Mouse (Mus musculus): ENCODE measurements around the gene Exoc6b. TPM values are rescaled to one million over a fixed set of nuclear protein-coding genes. Genes with fewer than 3 reads are reported as not detected.

Gene Exoc6b
- total RNA-seq, 1 experiment, result 19.8 TPM

- Histone ChIP-seq H3K36me3 (ENCODE audit: control insufficient read depth, insufficient read depth, low read length, poor library complexity, severe bottlenecking) (no peaks in the 10 kb centered on the region), H3K9me3 (ENCODE audit: control insufficient read depth, insufficient read depth, low read depth, low read length) (no peaks in the 10 kb centered on the region), H3K9ac (ENCODE audit: insufficient read depth, low read depth, low read length, poor library complexity, severe bottlenecking) (no peak overlapping the region), H3K27ac (ENCODE audit: insufficient read depth, low read depth, low read length, poor library complexity, severe bottlenecking) (no peak overlapping the region), H3K4me3 (ENCODE audit: insufficient read depth in 1 of 2, low read depth in 1 of 2, low read length in 2 of 2, poor library complexity in 1 of 2, severe bottlenecking in 1 of 2) (no peak overlapping the region), H3K4me1 (ENCODE audit: control insufficient read depth in 2 of 2, insufficient read depth in 2 of 2, low read length in 2 of 2, poor library complexity in 1 of 2) (no peaks in the 10 kb centered on the region)
- in situ Hi-C loops (cut with MboI; ENCODE audit: low sequenced_read_pairs in 2 of 2, unreplicated experiment in 2 of 2), result no loop called here
- TF ChIP-seq ZNF384 (IDR thresholded peaks at IDR 0.05; ENCODE audit: low read depth, low read length) (no peak), MAFK (IDR thresholded peaks at IDR 0.05; ENCODE audit: insufficient read depth, low read depth, low read length) (no peak), CHD2 (IDR thresholded peaks at IDR 0.05; ENCODE audit: low read depth, low read length) (no peak), HCFC1 (IDR thresholded peaks at IDR 0.05; ENCODE audit: borderline replicate concordance, insufficient read depth, low read length) (no peak), ZC3H11A (IDR thresholded peaks at IDR 0.05; ENCODE audit: borderline replicate concordance, low read depth, low read length) (no peak)
- no peak for DNase-seq (ENCODE audit: low read depth, low spot score)
Measured at GRCm38 (mm10) chr6:84699579-84699978, 369.7 kb downstream of the Exoc6b start.

- TF ChIP-seq MAFK (IDR thresholded peaks at IDR 0.05; ENCODE audit: insufficient read depth, low read depth, low read length) (no peak), ZC3H11A (IDR thresholded peaks at IDR 0.05; ENCODE audit: borderline replicate concordance, low read depth, low read length) (no peak), CHD2 (IDR thresholded peaks at IDR 0.05; ENCODE audit: low read depth, low read length) (no peak), ZNF384 (IDR thresholded peaks at IDR 0.05; ENCODE audit: low read depth, low read length) (no peak), HCFC1 (IDR thresholded peaks at IDR 0.05; ENCODE audit: borderline replicate concordance, insufficient read depth, low read length) (no peak)
- H3K4me1 ChIP-seq (ENCODE audit: control insufficient read depth in 2 of 2, insufficient read depth in 2 of 2, low read length in 2 of 2, poor library complexity in 1 of 2), result no peaks in the 10 kb centered on the region
- no peaks in the 10 kb centered on the region for H3K36me3 ChIP-seq (ENCODE audit: control insufficient read depth, insufficient read depth, low read length, poor library complexity, severe bottlenecking)
- no peak overlapping the region for H3K4me3 ChIP-seq (ENCODE audit: insufficient read depth in 1 of 2, low read depth in 1 of 2, low read length in 2 of 2, poor library complexity in 1 of 2, severe bottlenecking in 1 of 2)
- no peaks in the 10 kb centered on the region for H3K9me3 ChIP-seq (ENCODE audit: control insufficient read depth, insufficient read depth, low read depth, low read length)
- in situ Hi-C loops (cut with MboI; ENCODE audit: low sequenced_read_pairs in 2 of 2, unreplicated experiment in 2 of 2), result no loop called here
- H3K9ac ChIP-seq (ENCODE audit: insufficient read depth, low read depth, low read length, poor library complexity, severe bottlenecking), result no peak overlapping the region
- DNase-seq (ENCODE audit: low read depth, low spot score), result no peak
- no peak overlapping the region for H3K27ac ChIP-seq (ENCODE audit: insufficient read depth, low read depth, low read length, poor library complexity, severe bottlenecking)
Measured at GRCm38 (mm10) chr6:84698288-84698673, 371.0 kb downstream of the Exoc6b start.

GRCm38 (mm10) chr6:84697474-84698287 lies 371.6 kb downstream of the Exoc6b start:
- no peaks in the 10 kb centered on the region for H3K9me3 ChIP-seq (ENCODE audit: control insufficient read depth, insufficient read depth, low read depth, low read length)
- H3K4me1 ChIP-seq (ENCODE audit: control insufficient read depth in 2 of 2, insufficient read depth in 2 of 2, low read length in 2 of 2, poor library complexity in 1 of 2), result no peaks in the 10 kb centered on the region
- H3K36me3 ChIP-seq (ENCODE audit: control insufficient read depth, insufficient read depth, low read length, poor library complexity, severe bottlenecking), result no peaks in the 10 kb centered on the region
- TF ChIP-seq ZC3H11A (IDR thresholded peaks at IDR 0.05; ENCODE audit: borderline replicate concordance, low read depth, low read length), result no peak
- H3K9ac ChIP-seq (ENCODE audit: insufficient read depth, low read depth, low read length, poor library complexity, severe bottlenecking), result no peak overlapping the region
- in situ Hi-C loops (cut with MboI; ENCODE audit: low sequenced_read_pairs in 2 of 2, unreplicated experiment in 2 of 2), result no loop called here
- no peak for DNase-seq (ENCODE audit: low read depth, low spot score)
- H3K4me3 ChIP-seq (ENCODE audit: insufficient read depth in 1 of 2, low read depth in 1 of 2, low read length in 2 of 2, poor library complexity in 1 of 2, severe bottlenecking in 1 of 2), result no peak overlapping the region
- no peak overlapping the region for H3K27ac ChIP-seq (ENCODE audit: insufficient read depth, low read depth, low read length, poor library complexity, severe bottlenecking)

GRCm38 (mm10) chr6:84693844-84694243 lies 375.5 kb downstream of the Exoc6b start:
- Histone ChIP-seq H3K4me1 (ENCODE audit: control insufficient read depth in 2 of 2, insufficient read depth in 2 of 2, low read length in 2 of 2, poor library complexity in 1 of 2) (no peaks in the 10 kb centered on the region), H3K4me3 (ENCODE audit: insufficient read depth in 1 of 2, low read depth in 1 of 2, low read length in 2 of 2, poor library complexity in 1 of 2, severe bottlenecking in 1 of 2) (no peak overlapping the region), H3K9me3 (ENCODE audit: control insufficient read depth, insufficient read depth, low read depth, low read length) (no peaks in the 10 kb centered on the region), H3K9ac (ENCODE audit: insufficient read depth, low read depth, low read length, poor library complexity, severe bottlenecking) (no peak overlapping the region), H3K36me3 (ENCODE audit: control insufficient read depth, insufficient read depth, low read length, poor library complexity, severe bottlenecking) (no peaks in the 10 kb centered on the region), H3K27ac (ENCODE audit: insufficient read depth, low read depth, low read length, poor library complexity, severe bottlenecking) (no peak overlapping the region)
- DNase-seq (ENCODE audit: low read depth, low spot score), result no peak
- TF ChIP-seq MAFK (IDR thresholded peaks at IDR 0.05; ENCODE audit: insufficient read depth, low read depth, low read length) (no peak), ZNF384 (IDR thresholded peaks at IDR 0.05; ENCODE audit: low read depth, low read length) (no peak), CHD2 (IDR thresholded peaks at IDR 0.05; ENCODE audit: low read depth, low read length) (no peak), HCFC1 (IDR thresholded peaks at IDR 0.05; ENCODE audit: borderline replicate concordance, insufficient read depth, low read length) (no peak), ZC3H11A (IDR thresholded peaks at IDR 0.05; ENCODE audit: borderline replicate concordance, low read depth, low read length) (no peak)
- in situ Hi-C loops (cut with MboI; ENCODE audit: low sequenced_read_pairs in 2 of 2, unreplicated experiment in 2 of 2), result no loop called here

- no peaks in the 10 kb centered on the region for H3K36me3 ChIP-seq (ENCODE audit: control insufficient read depth, insufficient read depth, low read length, poor library complexity, severe bottlenecking)
- H3K4me1 ChIP-seq (ENCODE audit: control insufficient read depth in 2 of 2, insufficient read depth in 2 of 2, low read length in 2 of 2, poor library complexity in 1 of 2), result no peaks in the 10 kb centered on the region
- H3K9me3 ChIP-seq (ENCODE audit: control insufficient read depth, insufficient read depth, low read depth, low read length), result no peaks in the 10 kb centered on the region
- no peak overlapping the region for H3K4me3 ChIP-seq (ENCODE audit: insufficient read depth in 1 of 2, low read depth in 1 of 2, low read length in 2 of 2, poor library complexity in 1 of 2, severe bottlenecking in 1 of 2)
- TF ChIP-seq CHD2 (IDR thresholded peaks at IDR 0.05; ENCODE audit: low read depth, low read length), result no peak
- no peak for TF ChIP-seq HCFC1 (IDR thresholded peaks at IDR 0.05; ENCODE audit: borderline replicate concordance, insufficient read depth, low read length)
- no peak for TF ChIP-seq ZNF384 (IDR thresholded peaks at IDR 0.05; ENCODE audit: low read depth, low read length)
- TF ChIP-seq MAFK (IDR thresholded peaks at IDR 0.05; ENCODE audit: insufficient read depth, low read depth, low read length), result no peak
- TF ChIP-seq ZC3H11A (IDR thresholded peaks at IDR 0.05; ENCODE audit: borderline replicate concordance, low read depth, low read length), result no peak
- H3K27ac ChIP-seq (ENCODE audit: insufficient read depth, low read depth, low read length, poor library complexity, severe bottlenecking), result no peak overlapping the region
- H3K9ac ChIP-seq (ENCODE audit: insufficient read depth, low read depth, low read length, poor library complexity, severe bottlenecking), result no peak overlapping the region
- no peak for DNase-seq (ENCODE audit: low read depth, low spot score)
- in situ Hi-C loops (cut with MboI; ENCODE audit: low sequenced_read_pairs in 2 of 2, unreplicated experiment in 2 of 2), result no loop called here
Measured at GRCm38 (mm10) chr6:84693204-84693603, 376.1 kb downstream of the Exoc6b start.

Data from ES-E14 (cell line).